Mouse (Mus musculus): ENCODE data around the gene Plod3. TPM values are rescaled to one million over a fixed set of nuclear protein-coding genes. Genes with fewer than 3 reads are reported as not detected.

Plod3 gene
- total and polyA plus RNA-seq, 2 experiments, result 21.5 to 27.4 TPM

DNA sequence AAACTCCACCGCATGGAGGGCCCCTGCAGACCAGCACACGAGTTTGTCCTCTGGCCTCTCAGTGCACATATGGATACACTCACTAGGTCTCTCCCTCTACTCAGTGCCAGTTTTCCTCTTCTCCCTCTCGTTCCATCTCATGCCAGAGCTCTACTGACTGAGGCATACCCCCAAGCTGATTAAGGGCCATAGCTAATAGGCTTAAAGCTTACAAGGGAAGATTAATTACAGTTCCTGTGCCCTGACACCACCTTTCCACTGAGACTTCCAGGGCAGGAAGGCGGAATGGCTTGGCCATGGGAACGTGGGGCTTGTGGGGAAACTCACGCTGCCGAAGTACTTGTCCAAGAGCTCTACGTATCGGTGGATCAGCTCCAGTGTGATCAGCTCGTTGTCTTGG lies 54.6 kb downstream of the Plod3 start:
- no peaks in the 10 kb centered on the region; the same call in 1 of the 2 replicates for H3K79me2 ChIP-seq (ENCODE audit: control insufficient read depth, insufficient read depth, low read length)
- H3K36me3 ChIP-seq (ENCODE audit: control insufficient read depth, insufficient read depth, low read length), result peaks cover 8% of the 10 kb centered on the region
- TF ChIP-seq CTCF (IDR thresholded peaks at IDR 0.05; ENCODE audit: low read depth, low read length) (no peak), POLR2A (IDR thresholded peaks at IDR 0.05; ENCODE audit: extremely low read depth, insufficient read depth, low read length) (no peak)
- H3K27ac ChIP-seq (replicated peaks; ENCODE audit: insufficient read depth, low read depth, low read length), result no peak overlapping the region
- no peak overlapping the region for H3K9ac ChIP-seq (ENCODE audit: low read depth, low read length)
- no peak for DNase-seq (ENCODE audit: extremely low read depth, low read depth, low spot score)
- H3K4me3 ChIP-seq (ENCODE audit: insufficient read depth, low read depth, low read length), result no peak overlapping the region
- WGBS, result 87% methylated on average over 10 of the region's 10 CpGs
- H3K4me1 ChIP-seq (ENCODE audit: control insufficient read depth, insufficient read depth, low read length), result peaks cover 5% of the 10 kb centered on the region; the same call in 1 of the 2 replicates
- no peaks in the 10 kb centered on the region for H3K27me3 ChIP-seq (ENCODE audit: control insufficient read depth, insufficient read depth, low read length)

DNA sequence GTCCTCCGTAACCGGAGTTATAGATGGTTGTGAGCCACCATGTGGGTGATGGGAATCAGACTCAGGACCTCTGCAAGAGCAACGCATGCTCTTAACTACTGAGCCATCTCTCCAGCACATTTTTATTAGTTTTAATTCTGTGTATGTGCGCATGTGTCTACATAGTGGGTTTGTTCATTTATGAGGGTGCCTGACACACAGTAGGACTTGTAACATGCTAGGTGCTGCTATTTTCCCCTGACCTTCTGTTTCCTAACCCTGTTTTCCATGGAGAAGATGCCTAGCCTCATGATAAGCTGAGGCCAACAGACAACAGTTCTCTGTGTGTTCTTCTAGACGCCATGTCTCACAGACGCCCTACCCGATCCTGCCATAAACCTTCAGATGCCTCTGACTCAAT lies 57.2 kb downstream of the Plod3 start:
- Histone ChIP-seq H3K27me3 (ENCODE audit: control insufficient read depth, insufficient read depth, low read length) (no peaks in the 10 kb centered on the region), H3K4me3 (ENCODE audit: insufficient read depth, low read depth, low read length) (no peak overlapping the region), H3K27ac (replicated peaks; ENCODE audit: insufficient read depth, low read depth, low read length) (no peak overlapping the region), H3K36me3 (ENCODE audit: control insufficient read depth, insufficient read depth, low read length) (peaks cover 6% of the 10 kb centered on the region), H3K4me1 (ENCODE audit: control insufficient read depth, insufficient read depth, low read length) (peaks cover 5% of the 10 kb centered on the region; the same call in 1 of the 2 replicates), H3K79me2 (ENCODE audit: control insufficient read depth, insufficient read depth, low read length) (no peaks in the 10 kb centered on the region; the same call in 1 of the 2 replicates), H3K9ac (ENCODE audit: low read depth, low read length) (no peak overlapping the region)
- TF ChIP-seq CTCF (IDR thresholded peaks at IDR 0.05; ENCODE audit: low read depth, low read length), result no peak
- no peak for TF ChIP-seq POLR2A (IDR thresholded peaks at IDR 0.05; ENCODE audit: extremely low read depth, insufficient read depth, low read length)
- 98% methylated on average over 7 of the region's 7 CpGs for WGBS
- no peak for DNase-seq (ENCODE audit: extremely low read depth, low read depth, low spot score)

DNA sequence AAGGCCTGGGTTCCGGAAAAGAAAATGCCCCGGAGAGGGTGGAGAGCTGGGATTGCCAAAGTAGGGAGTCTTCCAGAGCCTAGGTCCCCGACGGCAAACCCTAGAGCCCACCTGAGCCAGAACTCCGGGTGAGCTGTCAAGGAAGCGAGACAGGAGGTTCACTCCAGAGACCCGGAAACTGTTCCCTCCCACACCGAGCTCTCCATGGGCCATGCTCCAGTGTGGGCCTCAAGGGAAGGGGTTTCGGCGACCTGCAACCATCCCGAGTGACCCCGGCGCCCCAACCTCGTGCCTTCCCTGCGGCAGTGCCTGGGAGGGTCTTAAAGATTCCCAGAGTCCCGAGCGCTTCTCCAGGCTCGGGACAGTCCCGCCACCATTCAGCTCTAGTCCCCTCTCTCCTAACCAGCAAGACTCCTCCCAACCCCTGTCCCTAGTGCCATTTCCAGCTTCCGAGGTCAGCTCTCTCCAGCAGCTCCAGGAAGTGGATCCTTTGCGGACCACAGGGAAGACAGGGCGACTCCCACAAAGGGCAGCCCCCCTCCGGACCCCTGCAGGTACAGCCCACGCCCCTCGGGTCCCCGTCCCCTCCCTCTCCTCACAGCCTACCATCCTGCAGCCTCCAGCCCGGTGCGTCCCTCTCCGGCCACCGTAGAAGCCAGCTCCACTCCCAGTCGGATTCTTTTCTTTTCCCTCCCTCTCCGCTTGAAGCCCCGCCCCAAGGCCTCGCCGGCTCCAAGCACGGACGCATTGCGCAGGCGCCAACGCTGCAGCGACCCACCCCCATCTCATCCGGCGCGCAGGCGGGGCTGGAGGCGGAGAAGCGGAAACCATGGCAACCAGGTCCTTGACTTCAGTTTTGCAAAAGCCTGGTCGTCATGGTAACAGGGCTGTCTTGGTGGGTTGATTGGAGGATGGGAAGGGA lies 58.8 kb downstream of the Plod3 start, which contains the start of gene Ap1s1:
Gene Ap1s1, minus strand, starts transcription at position 734 of the 922 bp plus-strand sequence.
- Histone ChIP-seq H3K9ac (ENCODE audit: low read depth, low read length) (peak within 1 kb of the TSS; percentile 70), H3K27me3 (ENCODE audit: control insufficient read depth, insufficient read depth, low read length) (no peaks in the 10 kb centered on the region), H3K4me1 (ENCODE audit: control insufficient read depth, insufficient read depth, low read length) (peaks cover 5% of the 10 kb centered on the region; the same call in 1 of the 2 replicates), H3K36me3 (ENCODE audit: control insufficient read depth, insufficient read depth, low read length) (peaks cover 6% of the 10 kb centered on the region), H3K27ac (replicated peaks; ENCODE audit: insufficient read depth, low read depth, low read length) (no peak within 1 kb of the TSS), H3K4me3 (ENCODE audit: insufficient read depth, low read depth, low read length) (peak within 1 kb of the TSS; percentile 80), H3K79me2 (ENCODE audit: control insufficient read depth, insufficient read depth, low read length) (no peaks in the 10 kb centered on the region; the same call in 1 of the 2 replicates)
- TF ChIP-seq CTCF (IDR thresholded peaks at IDR 0.05; ENCODE audit: low read depth, low read length), result no peak
- no peak for TF ChIP-seq POLR2A (IDR thresholded peaks at IDR 0.05; ENCODE audit: extremely low read depth, insufficient read depth, low read length)
- 1% methylated on average over 48 of the region's 48 CpGs for WGBS
- peak; percentile 91 for DNase-seq (ENCODE audit: extremely low read depth, low read depth, low spot score)

Other genes starting within 250 kb of the Plod3 start
- not detected in 2 replicates for gene Col26a1, start 103.8 kb upstream of the Plod3 start, total RNA-seq (2014; rRNA removed)
- not detected in 2 replicates for gene Col26a1, start 103.8 kb upstream of the Plod3 start, polyA plus RNA-seq (2012; rRNA removed)
- 2.4 and 3.2 TPM in 2 replicates for gene Ift22, start 78.9 kb upstream of the Plod3 start, total RNA-seq (2014; rRNA removed)
- 3.4 and 3.8 TPM in 2 replicates for gene Ift22, start 78.9 kb upstream of the Plod3 start, polyA plus RNA-seq (2012; rRNA removed)
- gene Fis1, start 33.7 kb upstream of the Plod3 start, total RNA-seq (2014; rRNA removed), result 106 and 115 TPM in 2 replicates
- 112 and 120 TPM in 2 replicates for gene Fis1, start 33.7 kb upstream of the Plod3 start, polyA plus RNA-seq (2012; rRNA removed)
- gene Cldn15, start 20.4 kb upstream of the Plod3 start, total RNA-seq (2014; rRNA removed), result 0.40 and 0.46 TPM in 2 replicates
- gene Cldn15, start 20.4 kb upstream of the Plod3 start, polyA plus RNA-seq (2012; rRNA removed), result 0.51 and 0.81 TPM in 2 replicates
- 30.0 and 44.5 TPM in 2 replicates for gene Znhit1, start 1.0 kb downstream of the Plod3 start, total RNA-seq (2014; rRNA removed)
- gene Znhit1, start 1.0 kb downstream of the Plod3 start, polyA plus RNA-seq (2012; rRNA removed), result 101 and 109 TPM in 2 replicates
- gene Vgf, start 39.4 kb downstream of the Plod3 start, total RNA-seq (2014; rRNA removed), result 0.07 TPM in 1 of 2 replicates, not detected in the other
- not detected in 2 replicates for gene Vgf, start 39.4 kb downstream of the Plod3 start, polyA plus RNA-seq (2012; rRNA removed)
- gene Ap1s1, start 59.1 kb downstream of the Plod3 start, total RNA-seq (2014; rRNA removed), result 21.5 and 23.8 TPM in 2 replicates
- gene Ap1s1, start 59.1 kb downstream of the Plod3 start, polyA plus RNA-seq (2012; rRNA removed), result 24.1 and 25.6 TPM in 2 replicates
- gene Serpine1, start 85.2 kb downstream of the Plod3 start, total RNA-seq (2014; rRNA removed), result 0.83 and 1.9 TPM in 2 replicates
- gene Serpine1, start 85.2 kb downstream of the Plod3 start, polyA plus RNA-seq (2012; rRNA removed), result 0.12 and 0.32 TPM in 2 replicates
- gene Trim56, start 129.2 kb downstream of the Plod3 start, total RNA-seq (2014; rRNA removed), result 9.3 and 11.2 TPM in 2 replicates
- 4.3 and 5.7 TPM in 2 replicates for gene Trim56, start 129.2 kb downstream of the Plod3 start, polyA plus RNA-seq (2012; rRNA removed)
- gene Muc3, start 162.3 kb downstream of the Plod3 start, total RNA-seq (2014; rRNA removed), result 0.28 TPM in 1 of 2 replicates, not detected in the other
- 0.19 and 0.37 TPM in 2 replicates for gene Muc3, start 162.3 kb downstream of the Plod3 start, polyA plus RNA-seq (2012; rRNA removed)
- not detected in 2 replicates for gene Muc3a, start 225.4 kb downstream of the Plod3 start, total RNA-seq (2014; rRNA removed)
- gene Muc3a, start 225.4 kb downstream of the Plod3 start, polyA plus RNA-seq (2012; rRNA removed), result 0.10 and 0.12 TPM in 2 replicates

Measured in liver, adult 2 months (tissue).